Mouse (Mus musculus): ENCODE measurements around the gene C1qtnf7. TPM values are rescaled to one million over a fixed set of nuclear protein-coding genes. Genes with fewer than 3 reads are reported as not detected.

C1qtnf7 gene
- polyA plus RNA-seq, 1 experiment from 2014 or later = 1.3 TPM

Other genes starting within 250 kb of the C1qtnf7 start
- gene Cc2d2a, start 146.8 kb downstream of the C1qtnf7 start, polyA plus RNA-seq (2015; fragmentation: Nextera tagmentation; extraction: Ambion mirVana) = 1.6 TPM in 2 replicates